Mouse (Mus musculus): ENCODE results near the gene Smim24. TPM values are rescaled to one million over a fixed set of nuclear protein-coding genes. Genes with fewer than 3 reads are reported as not detected.

The Smim24 gene
- total RNA-seq, 2 experiments from 2014 or later, result 1.2 to 1.6 TPM

DNA sequence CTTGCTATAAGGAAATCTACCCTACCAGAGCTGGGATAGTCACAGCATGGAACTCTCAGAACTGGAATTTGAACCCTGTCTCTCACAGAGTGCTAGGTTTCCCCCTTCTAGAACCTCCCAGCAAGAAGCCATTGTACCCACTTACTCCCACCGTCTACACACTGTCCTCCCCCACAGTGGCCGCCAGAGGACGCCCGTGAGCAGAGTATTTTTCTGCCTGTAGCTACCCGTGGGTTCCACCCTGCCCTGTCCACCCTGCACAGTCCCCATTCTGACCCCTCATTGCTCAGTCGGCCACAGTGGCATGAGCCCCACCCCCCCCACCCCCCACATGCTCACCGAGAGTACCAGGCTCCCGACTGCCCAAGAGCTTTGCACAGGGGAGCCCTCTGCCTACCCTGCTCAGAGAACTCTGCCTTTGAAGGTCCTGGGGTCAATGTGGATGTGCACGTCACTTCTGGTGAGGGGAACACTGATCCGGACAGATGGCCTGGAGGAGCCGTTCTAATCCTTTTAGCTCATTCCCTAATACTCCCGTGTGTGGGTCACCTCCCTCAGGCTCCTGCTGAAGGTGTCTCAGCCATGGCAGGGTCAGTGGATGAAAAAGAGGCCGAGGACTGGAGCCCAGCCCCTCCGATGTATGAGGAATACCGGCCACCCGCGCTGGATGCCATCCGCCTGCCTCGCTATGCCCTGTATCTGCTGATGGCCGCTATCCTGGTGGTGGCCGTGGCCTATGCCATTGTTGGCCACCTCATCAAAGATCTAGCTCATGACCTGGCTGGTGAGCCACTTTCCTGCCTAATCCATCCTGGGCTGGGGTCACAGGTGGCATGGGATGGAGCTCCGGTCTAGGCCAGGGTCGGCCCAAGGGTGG lies 2.8 kb upstream of the Smim24 start:
- DNase-seq, result peak; percentile 82

DNA sequence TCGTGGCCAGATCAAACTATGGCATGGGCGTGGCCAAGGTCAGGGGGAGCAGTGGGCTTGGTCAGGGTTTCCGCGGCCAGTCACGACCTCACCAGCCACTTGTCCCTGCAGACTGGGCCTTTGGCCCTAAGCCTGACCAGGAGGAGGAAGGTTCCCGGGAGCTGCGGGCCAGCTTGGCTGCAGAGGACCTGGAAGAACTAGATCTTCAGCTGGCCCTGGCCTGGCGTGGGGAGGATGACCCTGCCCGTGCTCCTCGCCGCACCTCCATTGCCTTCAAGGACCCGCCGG lies 2.2 kb upstream of the Smim24 start:
- DNase-seq, result no peak

DNA sequence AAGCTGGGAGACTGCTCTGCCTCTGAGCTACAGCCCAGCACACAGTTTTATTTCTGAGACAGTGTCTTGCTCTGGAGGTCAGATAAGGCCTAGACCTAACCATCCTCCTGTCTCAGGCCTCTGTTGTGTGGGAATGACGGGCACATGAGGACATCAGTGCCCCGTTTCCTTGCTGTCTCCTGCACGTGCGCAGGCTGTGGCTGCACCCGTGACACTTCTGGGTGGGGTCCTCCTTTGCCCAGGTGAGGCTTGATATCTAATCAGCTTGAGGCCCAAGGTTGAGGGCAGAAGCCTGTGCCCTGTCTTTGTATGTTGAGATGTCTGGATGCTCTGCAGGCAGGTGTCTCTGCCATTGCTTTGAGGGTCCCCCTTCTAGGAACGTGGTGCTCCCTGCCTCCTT lies 581 bp upstream of the Smim24 start:
- DNase-seq, result no peak

DNA sequence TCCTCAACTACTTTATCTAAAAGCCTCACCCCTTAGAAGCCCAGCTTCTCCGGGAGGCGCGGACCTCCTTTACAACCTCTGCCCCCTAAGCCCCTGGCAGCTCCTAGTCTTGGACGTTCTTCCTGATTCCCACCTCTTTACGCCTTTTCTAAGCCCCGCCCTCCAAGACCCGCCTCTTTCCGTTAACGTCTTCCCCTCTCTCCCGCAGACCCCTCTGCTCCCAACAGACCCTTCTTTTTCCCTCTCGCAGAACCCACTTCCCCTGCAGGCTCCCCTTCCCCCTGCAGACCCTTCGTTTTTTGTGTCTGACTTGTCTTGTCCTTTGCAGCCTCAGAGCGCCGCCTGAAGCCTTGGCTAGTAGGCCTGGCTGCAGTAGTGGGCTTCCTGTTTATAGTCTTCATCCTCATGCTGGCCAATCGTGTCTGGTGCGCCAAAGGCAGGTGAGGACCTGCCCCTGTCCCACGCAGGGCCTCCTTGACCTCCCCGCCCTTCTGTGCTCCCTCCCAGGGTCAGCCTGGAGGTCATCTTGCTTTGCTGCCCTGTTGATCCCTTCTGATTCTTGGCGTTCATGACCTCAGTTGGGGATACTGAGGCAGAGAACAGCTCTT lies 709 bp downstream of the Smim24 start:
- no peak for DNase-seq

DNA sequence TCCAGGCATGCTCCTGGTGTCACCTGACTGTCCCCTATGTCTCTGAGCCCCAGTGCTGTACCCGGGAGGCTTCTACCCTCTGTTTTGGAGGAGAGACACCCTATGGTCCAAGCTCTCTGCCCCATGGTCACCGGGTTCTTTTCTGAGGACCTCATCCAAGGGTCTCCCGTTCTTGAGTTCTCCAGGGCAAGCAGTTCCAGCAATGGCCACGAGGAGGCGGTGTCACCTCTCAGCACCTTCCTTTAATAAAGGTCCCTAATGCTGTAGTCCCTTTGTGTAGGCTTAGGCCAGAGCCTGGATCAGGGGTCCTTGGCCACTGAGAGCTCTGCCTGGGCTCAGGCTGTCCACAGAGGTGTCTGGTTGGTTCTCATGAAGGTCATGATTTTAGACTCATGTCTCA lies 2.3 kb downstream of the Smim24 start:
- DNase-seq, result peak; percentile 55 to 70

DNA sequence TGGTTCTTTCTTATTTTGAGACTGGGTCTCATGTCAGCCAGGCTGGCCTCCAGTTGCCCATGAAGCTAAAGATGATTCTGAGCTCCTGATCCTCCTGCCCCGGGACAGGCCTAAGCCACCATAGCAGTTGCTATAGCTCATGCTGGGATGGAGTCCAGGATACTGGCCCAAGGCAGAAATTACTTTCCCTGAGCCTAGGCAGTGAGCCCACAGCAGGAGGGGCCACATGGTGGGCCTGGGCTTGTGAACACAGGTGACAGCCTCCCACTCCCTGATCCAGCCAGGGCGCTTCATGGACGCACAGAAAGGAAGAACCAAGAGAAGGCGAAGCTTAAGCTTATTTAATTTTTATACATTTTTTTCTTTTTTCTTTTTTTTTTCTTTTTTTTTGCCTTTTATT lies 3.0 kb downstream of the Smim24 start:
- no peak for DNase-seq

DNA sequence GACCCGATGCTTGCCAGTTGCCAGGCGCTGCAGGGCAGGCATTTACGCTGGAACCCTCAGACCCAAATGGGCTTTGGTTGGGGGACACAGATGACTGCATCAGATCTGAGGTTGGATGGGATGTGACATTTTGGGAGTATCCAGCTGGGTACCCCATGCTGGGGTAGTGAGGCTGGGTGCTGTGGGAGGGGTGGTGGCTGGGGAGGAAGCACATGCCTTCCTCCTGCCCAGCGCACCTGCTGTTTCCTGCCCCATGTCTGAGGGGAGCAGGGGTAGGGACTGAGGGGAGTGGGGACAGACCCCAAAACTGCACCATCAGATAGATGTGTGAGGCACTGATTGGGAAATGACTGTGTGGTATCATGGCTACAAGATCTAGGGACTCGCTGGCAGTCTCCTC lies 3.9 kb downstream of the Smim24 start:
- DNase-seq, result no peak

DNA sequence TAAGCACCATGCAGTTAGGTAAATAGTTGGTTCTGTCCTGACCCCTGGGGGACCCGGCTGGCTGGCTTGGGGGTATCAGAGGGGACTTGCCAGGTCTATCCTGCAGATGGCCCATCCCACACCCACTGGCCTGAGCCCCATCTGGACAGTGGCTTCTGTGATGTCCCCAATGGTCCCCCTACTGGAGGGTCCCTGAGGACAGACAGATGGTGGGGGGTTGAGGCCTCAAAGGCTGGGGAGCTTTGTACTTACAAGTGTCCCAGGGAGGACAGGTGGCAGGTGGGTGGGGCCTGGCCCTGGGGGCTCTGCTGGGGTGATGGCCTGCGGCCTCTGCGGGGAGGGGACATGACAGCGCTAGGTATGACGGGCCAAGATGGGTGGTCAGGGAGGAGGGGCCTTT lies 6.4 kb downstream of the Smim24 start:
- DNase-seq, result peak in 1 of 2 experiments; percentile 5

DNA sequence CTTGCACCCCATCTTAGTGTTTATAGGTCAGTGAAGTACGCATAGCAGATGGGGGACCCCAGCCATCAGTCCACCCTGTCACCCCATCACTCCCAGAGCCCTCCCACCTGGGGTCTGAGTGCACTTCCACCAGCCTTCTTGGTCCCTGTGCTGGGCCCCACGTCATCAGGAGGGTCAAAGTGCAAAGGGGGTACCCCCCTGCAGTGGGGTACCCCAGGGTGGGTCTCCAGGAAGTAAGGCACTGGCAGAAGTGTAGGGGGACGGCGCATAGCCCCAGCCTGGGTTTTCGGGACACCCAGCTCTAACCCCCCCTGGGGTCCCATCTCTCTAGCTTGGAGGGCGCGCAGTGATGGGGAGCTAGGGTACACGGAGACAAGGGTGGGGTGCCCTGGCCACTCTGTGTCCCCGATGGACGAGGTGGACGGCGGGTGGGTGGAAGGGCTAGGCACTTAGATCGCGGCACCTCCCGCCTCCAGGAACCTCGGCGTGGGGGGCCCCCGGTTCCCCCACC lies 7.0 kb downstream of the Smim24 start:
- DNase-seq, result no peak

DNA sequence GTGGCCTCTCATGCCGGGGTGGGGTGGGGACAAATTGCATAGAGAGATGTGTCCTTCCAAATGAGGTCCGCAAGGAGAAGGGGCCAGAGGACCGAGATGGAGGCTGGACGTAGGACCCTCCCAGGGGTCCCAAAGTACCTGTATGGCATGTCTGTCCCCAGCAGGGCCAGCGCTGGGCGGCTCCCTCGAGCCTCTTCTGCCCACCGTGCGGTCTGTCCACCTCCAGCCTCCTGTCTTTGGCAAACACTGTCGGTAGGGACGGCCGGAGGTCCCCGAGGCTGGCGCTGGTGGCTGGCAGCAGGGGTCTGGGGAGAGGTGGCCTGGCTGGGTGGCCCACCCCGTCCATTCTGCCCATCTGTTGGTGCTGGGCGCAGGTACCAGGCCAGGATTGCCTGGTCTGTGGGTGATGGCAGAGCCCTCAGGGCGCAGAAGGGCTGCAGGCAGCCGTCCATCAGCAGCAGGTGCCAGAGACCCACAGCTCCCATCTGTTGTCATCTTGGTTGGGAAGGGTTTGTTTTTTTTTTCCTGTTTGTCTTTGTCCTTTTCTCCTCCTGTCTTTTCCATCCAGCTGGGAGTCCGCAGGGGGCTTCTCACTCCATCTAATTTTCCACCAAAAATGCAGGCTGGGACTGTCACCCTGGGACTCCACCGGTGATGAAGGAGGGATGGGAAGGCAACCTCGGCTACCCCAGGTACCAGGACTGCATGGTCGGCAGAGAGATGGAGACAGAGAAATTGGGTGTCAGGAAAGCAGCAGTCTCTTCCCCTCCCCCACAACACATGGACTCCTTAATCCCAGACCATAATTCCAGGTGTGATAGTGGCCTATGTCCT lies 7.7 kb downstream of the Smim24 start:
- no peak for DNase-seq

DNA sequence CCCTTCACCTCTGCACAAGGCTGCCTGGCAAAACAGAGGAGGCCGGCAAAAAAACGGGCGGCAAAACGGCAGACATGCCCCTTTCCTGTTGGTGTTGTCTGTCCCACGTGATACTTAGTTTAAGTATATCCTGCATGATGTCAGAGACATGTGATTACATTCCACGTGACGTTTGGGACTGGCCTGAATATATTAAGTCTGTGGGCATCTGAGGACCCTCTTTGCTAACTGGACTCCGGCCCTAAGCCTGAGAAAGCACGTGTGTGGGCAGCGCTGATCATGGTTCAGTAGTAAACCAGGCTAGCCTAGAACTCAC lies 8.3 kb downstream of the Smim24 start:
- no peak for DNase-seq

DNA sequence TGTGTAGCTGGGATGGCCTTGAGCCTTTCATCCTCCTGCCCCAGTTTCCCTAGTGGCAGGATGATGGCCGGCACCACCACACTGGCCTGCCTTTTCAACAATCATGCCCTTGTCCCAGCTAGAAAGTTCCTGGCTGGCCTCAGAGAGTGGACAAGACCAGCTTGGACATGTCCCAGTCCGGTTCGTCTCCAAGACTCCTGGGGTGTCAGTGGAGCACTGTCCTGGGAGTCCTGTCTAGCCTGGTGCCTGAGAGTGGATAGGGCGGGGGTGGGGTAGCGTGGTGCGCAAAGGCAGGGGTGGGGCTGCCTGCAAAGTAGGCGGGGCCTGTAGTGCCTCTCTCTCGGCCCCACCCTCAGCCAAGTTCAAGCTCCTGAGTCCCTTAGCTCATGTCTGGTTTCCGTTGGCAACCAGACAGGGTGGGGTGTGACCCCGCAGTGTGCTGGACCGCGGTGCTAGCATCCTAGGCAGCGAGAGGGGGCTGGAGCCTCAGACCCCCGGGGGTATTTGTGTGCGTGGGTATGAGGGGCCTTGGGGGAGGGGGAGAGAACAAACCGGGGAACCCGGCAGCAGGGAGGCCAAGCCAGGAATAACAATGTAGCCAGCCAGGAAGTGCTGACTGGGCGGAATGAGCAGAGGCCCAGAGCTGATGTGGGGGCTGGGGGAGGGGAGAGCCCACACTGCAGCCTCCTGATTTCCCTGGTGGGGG lies 8.8 kb downstream of the Smim24 start:
- peak; percentile 55 to 76 for DNase-seq

DNA sequence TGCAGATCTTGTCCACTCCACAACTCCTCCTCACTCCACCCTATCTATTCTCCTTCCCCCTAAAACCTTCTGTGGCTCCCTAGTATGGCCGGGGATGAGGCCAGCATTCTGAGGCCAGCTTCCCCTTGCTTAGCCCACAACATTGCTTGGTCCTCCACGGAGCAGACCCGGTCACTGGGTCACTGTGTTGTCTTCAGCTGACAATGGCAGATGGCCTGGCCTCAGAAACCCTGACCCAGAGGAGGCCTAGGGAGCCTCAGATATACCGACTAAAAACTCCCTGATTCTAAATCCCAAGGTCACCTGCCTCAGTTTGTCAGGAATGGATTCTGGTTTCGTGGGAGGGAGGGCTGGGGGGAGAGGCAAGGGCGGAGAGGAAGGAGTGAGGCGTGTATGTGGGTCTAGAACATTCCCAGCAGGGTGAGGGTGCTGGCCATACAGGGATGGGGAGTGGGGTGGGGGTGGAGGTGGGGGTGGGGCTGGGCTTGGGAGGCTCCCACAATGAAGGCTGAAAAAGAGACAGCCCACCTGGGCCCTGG lies 9.4 kb downstream of the Smim24 start:
- no peak for DNase-seq

DNA sequence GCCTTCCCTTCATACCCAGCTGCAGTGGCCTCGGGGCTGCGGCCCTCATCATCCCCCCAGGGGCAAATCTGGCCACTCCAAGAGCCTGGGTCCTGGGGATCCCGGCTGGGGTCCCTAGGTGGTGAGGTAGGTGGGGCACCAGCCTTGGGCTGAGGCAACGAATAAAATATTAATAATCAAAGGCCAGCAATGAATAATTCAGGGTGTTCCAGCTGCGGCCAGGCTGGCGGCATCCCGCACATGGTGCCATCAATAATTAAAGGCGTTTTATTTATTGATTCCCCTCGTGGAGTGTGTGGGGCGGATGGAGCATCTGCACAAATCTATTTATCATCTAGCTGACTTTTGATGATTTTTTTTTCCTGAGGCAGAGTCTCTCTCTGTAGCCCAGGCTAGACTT lies 10.7 kb downstream of the Smim24 start:
- DNase-seq, result no peak

DNA sequence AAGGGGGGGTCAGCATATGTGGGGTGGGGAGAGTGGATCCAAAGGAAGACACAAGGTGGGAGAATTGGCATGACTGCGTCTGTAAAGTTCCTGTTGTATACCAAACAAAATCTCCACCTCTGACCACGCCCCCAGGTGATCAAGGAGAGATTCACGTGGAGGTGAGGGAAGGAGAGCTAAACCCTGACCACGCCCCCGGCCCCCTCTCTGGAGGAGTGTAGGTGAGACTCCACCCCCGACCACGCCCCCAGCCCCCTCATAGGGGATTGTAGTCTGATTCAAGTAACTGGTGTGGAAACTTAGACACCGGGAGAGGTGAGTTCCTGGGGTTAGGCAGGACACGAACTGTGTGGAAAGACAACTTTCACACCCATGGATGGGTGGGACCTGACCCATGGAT lies 11.2 kb downstream of the Smim24 start:
- no peak for DNase-seq

DNA sequence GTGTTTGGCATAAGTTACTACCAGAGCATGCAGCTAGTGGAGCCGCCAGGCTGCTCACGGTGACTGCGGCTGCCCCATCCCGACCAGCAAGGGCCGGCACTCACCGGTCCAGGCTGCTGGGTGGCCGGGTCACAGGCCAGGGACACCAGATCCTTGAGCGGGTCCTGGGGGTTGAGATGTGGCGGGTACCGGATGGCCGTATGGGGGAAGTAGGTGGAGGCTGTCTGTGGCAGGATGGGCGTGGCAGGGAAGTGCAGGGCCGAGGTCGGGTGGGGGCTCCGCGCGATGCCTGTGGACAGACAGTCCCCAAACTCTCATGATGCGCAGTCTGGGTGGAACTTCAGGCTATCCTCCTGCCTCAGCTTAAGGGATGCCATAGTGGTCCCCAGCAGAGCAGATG lies 11.9 kb downstream of the Smim24 start:
- DNase-seq, result peak in 1 of 2 experiments; percentile 38

DNA sequence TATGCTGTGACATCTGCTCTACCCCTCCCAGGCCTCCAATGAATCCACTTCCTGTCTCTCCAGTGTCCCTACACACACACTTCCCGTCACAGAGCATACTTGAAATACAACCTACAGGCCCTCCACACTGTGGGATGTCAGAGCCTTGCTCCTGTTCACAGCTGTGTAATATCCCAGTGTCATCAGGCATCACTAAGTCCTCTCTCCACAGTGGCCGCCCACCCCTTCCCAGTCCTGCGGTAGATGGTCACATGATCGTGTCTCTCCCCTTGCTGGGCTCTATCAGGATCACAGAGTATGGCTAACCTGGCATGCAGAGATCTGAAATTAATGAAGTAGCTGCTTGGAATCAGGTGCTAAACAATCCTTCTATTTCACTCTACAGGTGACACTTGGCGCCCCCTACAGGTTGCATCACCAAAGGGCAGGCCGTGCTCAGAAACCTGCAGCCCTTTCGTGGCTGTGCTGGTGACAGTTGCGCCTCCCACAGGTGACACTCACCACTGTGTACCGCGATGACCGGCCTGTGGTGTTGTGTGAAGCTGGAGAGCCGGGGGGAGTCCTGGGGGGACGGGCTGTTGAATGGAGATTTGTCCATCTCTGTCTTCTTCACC lies 12.8 kb downstream of the Smim24 start:
- DNase-seq, result peak; percentile 65 to 70

DNA sequence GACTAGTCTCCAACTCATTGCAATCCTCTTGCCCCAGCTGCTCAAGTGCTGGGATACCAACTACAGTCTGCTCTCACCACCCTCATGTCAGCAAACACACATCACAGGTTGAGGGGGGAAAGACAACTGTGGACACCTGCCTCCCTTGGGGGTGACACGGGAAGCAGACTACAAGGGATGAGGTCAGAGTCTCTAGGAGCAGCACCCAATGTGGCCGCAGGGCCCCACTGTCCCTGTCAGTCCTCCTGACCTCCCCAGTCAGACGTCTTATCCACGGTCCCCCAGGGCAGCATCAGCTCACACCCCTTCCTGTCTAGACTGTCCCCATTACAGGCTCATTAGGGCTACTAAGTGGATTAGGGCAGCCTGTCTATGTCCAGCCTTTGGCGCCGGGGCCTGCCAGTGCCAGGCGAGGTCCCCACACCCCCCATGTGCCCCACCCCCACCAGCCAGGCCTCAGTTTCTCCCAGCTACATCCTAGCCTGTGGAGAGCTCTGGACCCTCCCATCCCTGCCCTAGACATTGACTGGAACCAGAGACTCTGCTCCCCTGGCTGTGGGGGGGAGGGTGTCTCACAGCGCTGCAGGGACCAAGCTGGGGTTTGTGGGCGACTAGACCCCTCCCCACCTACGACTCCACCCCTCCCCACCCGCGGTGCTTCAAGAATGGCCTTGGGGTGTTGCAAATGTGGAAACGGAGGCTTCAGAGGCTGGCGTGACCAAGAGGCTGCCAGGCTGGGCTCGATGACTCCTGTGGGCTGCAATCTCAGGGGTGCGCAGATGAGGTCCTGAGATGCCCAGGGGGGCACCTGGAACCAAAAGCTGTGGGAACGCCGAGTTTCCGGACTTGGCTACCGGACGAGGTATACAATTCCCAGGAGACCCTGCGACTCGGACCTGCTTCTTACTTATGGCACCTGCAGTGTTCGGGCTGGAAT lies 13.9 kb downstream of the Smim24 start:
- DNase-seq, result peak in 1 of 2 experiments; percentile 13

DNA sequence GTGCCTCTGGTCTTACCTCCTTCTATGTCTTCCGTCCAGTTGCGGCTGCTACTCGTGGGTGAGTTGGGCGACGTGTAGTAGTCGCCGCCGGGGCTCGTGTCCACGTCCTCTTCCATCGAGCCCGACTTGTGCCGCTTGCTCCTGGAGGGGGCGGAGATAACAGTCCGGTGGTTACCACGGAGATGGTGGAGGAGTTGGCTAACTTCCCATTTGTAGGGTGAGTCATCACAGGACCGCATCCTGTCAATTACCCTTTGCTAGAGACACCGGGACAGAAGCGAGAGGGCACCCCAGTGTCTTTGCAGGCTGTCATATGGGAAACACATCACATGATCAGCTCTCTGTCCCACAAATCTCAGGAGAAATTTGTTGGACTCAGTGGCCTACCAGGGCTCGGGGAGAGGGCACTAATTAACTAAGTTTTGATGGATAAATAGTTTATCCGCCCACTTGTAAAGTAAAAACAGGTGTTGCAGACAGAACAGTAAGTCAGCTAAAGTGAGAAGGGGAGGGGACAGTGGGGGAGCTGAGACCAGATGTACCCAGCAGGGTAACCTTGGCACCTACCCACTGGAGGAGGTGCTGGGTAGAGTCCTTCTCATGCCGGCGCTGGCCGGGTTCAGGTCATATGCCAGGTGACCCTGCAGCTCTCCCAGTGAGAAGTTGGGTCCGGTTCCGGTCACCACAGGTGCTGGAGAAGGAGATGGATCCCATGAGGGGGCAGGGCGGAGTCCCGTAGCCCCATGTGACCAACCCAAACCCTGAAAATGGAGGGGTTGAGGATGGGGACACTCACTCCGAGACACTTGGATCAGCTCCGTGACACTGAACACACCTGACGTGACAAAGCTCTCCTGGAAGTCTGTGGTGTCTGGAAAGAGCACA lies 14.9 kb downstream of the Smim24 start:
- DNase-seq, result peak; percentile 90 to 91

DNA sequence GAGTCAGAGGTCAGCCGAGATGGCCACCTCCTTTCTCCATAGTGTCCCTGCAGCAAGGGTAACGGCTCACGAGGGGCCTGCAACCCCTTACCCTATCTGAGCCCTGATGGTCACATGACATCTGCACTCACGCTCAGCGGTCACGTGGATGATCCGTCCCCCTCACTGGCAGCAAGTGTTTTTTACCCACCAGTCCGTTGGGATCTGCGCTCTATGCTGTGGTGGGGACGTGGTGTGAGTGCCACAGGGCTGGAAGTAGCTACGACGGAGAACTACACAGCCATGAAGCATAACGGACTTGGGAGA lies 15.5 kb downstream of the Smim24 start:
- DNase-seq, result no peak
